Mouse (Mus musculus) kidney, adult 2 months (tissue): ENCODE data around the gene Gm17606.

ENCODE experiments used
- CTCF ChIP-seq: fragments of 200-500 bp; conservative IDR thresholded peaks from 2 replicates; pipeline ENCODE4 v1.5.1; 2011; ENCODE audit warnings: low read depth, mild to moderate bottlenecking, control low read depth, low read length, moderate library complexity, mixed read lengths; ENCODE audit not compliant: insufficient read depth, insufficient read length
- POLR2A ChIP-seq: fragments of 200-500 bp; IDR thresholded peaks from one replicate; pipeline ENCODE4 v1.6.1; 2011; ENCODE audit warnings: low read depth, low read length, control low read depth

- no peak for TF ChIP-seq POLR2A
- no peak for TF ChIP-seq CTCF
These were observed 24.4 kb upstream of the Gm17606 start for GRCm38 (mm10) chr14:54616226-54616825.
